Mouse (Mus musculus): ENCODE measurements around the gene Aig1. TPM values are rescaled to one million over a fixed set of nuclear protein-coding genes. Genes with fewer than 3 reads are reported as not detected.

Aig1 gene
- polyA plus RNA-seq, 1 experiment from 2014 or later = 15.6 TPM

- Histone ChIP-seq H3K36me3 (ENCODE audit: inconsistent target) (no peaks in the 10 kb centered on the region), H3K27ac (no peak overlapping the region), H3K4me3 (ENCODE audit: inconsistent target) (peak overlapping the region; percentile 27), H3K79me2 (ENCODE audit: inconsistent target) (no peaks in the 10 kb centered on the region)
- WGBS (ENCODE audit: missing documents) = 21% methylated on average over 13 of the region's 13 CpGs
Observed at GRCm38 (mm10) chr10:13869322-13870035, 699 bp upstream of the Aig1 start.

GRCm38 (mm10) chr10:13866391-13866790 is 2.4 kb downstream of the Aig1 start:
- Histone ChIP-seq H3K27ac (no peak overlapping the region), H3K36me3 (ENCODE audit: inconsistent target) (no peaks in the 10 kb centered on the region), H3K79me2 (ENCODE audit: inconsistent target) (no peaks in the 10 kb centered on the region), H3K4me3 (ENCODE audit: inconsistent target) (no peak overlapping the region)
- 36% methylated on average over 4 of the region's 4 CpGs for whole genome bisulfite sequencing (ENCODE audit: missing documents)

DNA sequence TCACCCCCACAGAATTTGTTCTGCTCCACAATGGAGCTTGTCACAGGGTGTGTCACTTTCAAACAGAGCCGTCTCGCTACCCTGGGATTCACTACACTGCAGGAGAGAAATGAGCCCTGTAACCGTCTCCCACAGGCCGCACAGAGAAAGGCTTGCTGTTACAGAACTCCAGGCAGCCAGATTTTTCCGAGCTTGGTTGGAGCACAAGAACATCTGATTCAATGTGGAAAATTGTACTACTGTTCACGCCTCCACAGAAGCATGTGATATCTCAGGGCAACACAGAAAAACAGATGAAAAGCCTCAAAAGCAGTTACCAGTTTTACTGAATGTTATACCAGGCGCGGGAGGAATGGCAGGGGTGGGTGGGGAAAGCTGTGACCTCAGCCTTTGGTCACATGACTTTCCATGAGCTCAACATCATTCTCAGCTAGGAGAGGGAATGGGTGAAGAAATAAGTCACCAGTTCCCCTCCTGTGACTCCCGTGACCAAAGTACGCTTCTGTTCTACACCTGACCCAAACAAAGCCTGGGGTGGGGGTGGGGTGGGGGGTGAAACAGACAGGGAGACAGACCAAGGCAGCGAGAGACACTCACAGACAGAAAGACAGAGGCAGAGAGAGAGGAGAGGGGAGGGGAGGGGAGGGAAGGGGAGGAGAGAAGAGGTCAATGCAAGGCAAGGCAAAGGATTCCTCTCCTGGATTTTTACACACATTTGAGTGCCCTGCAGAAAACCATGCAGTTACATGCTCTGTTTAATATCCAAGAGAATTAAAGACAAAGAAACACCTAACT is 7.5 kb downstream of the Aig1 start:
- Histone ChIP-seq H3K36me3 (ENCODE audit: inconsistent target) (no peaks in the 10 kb centered on the region), H3K4me3 (ENCODE audit: inconsistent target) (no peak overlapping the region), H3K79me2 (ENCODE audit: inconsistent target) (no peaks in the 10 kb centered on the region), H3K27ac (no peak overlapping the region)
- WGBS (ENCODE audit: missing documents) = 93% methylated on average over 11 of the region's 11 CpGs

GRCm38 (mm10) chr10:13856438-13856837 is 12.3 kb downstream of the Aig1 start:
- H3K27ac ChIP-seq = no peak overlapping the region

GRCm38 (mm10) chr10:13855969-13856368 is 12.8 kb downstream of the Aig1 start:
- WGBS (ENCODE audit: missing documents) = 99% methylated on average over 7 of the region's 7 CpGs

More at GRCm38 (mm10) chr10:13856438-13856837, 12.3 kb downstream of the Aig1 start:
- H3K4me3 ChIP-seq (ENCODE audit: inconsistent target) = no peak overlapping the region
- WGBS (ENCODE audit: missing documents) = 99% methylated on average over 7 of the region's 7 CpGs
- H3K36me3 ChIP-seq (ENCODE audit: inconsistent target) = no peaks in the 10 kb centered on the region
- H3K79me2 ChIP-seq (ENCODE audit: inconsistent target) = no peaks in the 10 kb centered on the region

GRCm38 (mm10) chr10:13855111-13855510 is 13.7 kb downstream of the Aig1 start:
- Histone ChIP-seq H3K4me3 (ENCODE audit: inconsistent target) (no peak overlapping the region), H3K27ac (no peak overlapping the region), H3K36me3 (ENCODE audit: inconsistent target) (no peaks in the 10 kb centered on the region), H3K79me2 (ENCODE audit: inconsistent target) (no peaks in the 10 kb centered on the region)
- WGBS (ENCODE audit: missing documents) = 80% methylated on average over 3 of the region's 3 CpGs

More at GRCm38 (mm10) chr10:13855969-13856368, 12.8 kb downstream of the Aig1 start:
- no peak overlapping the region for H3K4me3 ChIP-seq (ENCODE audit: inconsistent target)
- H3K27ac ChIP-seq = no peak overlapping the region
- H3K79me2 ChIP-seq (ENCODE audit: inconsistent target) = no peaks in the 10 kb centered on the region
- no peaks in the 10 kb centered on the region for H3K36me3 ChIP-seq (ENCODE audit: inconsistent target)

- H3K79me2 ChIP-seq (ENCODE audit: inconsistent target) = no peaks in the 10 kb centered on the region
- H3K27ac ChIP-seq = no peak overlapping the region
- no peak overlapping the region for H3K4me3 ChIP-seq (ENCODE audit: inconsistent target)
- no peaks in the 10 kb centered on the region for H3K36me3 ChIP-seq (ENCODE audit: inconsistent target)
- 87% methylated on average over 3 of the region's 3 CpGs for WGBS (ENCODE audit: missing documents)
Observed at GRCm38 (mm10) chr10:13850071-13850470, 18.7 kb downstream of the Aig1 start.

DNA sequence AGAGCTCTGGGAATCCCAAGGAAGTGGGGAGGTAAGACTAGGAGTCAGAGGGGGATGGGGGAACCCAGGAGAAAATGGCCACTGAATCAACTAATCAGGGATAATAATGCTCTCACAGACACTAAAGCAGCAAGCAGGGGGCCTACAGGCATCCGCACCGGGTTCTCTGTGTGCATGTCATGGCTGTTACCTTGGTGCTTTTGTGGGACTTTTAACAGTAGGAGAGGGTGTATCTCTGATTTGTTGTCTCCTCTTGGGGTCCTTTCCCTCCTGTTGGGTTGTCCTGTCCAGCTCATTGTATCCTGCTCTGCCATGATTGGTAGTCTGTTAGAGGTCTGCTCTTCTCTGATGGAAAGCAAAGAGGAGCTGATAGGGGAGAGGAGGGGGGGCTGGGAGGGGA is 19.6 kb downstream of the Aig1 start:
- Histone ChIP-seq H3K36me3 (ENCODE audit: inconsistent target) (no peaks in the 10 kb centered on the region), H3K79me2 (ENCODE audit: inconsistent target) (no peaks in the 10 kb centered on the region), H3K4me3 (ENCODE audit: inconsistent target) (no peak overlapping the region), H3K27ac (no peak overlapping the region)
- WGBS (ENCODE audit: missing documents) = 96% methylated on average over 2 of the region's 2 CpGs

DNA sequence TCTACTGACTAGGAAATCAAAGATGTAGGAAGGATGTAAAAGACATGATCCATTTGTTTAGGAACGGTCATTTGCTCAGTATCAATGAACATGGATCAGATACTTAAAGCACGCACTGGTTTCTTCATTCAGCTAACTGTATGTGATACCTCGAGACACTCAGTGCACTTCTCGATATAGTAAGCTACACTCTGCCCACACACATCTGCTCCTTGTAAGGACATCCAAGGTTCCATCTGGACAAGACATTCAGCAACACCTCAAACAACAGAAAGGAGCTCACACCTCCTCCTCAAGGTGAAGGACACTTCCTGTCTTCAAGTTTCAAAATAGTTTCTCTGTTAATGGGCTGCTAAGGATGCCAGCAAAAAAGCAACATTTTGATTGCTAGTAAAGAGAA is 23.9 kb downstream of the Aig1 start:
- 94% methylated on average over 4 of the region's 4 CpGs for WGBS (ENCODE audit: missing documents)
- H3K36me3 ChIP-seq (ENCODE audit: inconsistent target) = no peaks in the 10 kb centered on the region
- no peak overlapping the region for H3K27ac ChIP-seq
- H3K4me3 ChIP-seq (ENCODE audit: inconsistent target) = no peak overlapping the region
- H3K79me2 ChIP-seq (ENCODE audit: inconsistent target) = no peaks in the 10 kb centered on the region

DNA sequence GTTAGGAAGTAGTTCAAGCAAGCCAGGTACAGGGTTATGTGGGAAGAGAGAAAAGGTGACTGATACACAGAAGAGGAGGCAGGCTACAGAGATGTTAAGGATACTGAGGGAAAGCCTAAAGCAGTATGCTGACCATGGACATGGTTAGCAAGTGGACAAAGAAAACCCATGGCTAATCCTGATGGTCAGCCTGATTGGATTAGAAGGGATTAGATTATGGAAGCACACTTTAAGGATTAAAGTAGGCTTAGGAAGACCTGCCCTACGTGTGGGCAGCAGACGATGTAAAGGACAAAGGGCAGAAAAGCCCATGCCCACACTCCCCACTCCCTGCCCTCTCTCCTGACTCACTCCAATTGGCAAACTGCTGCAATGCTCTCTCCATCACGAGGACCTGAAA is 25.0 kb downstream of the Aig1 start:
- Histone ChIP-seq H3K27ac (no peak overlapping the region), H3K79me2 (ENCODE audit: inconsistent target) (no peaks in the 10 kb centered on the region), H3K36me3 (ENCODE audit: inconsistent target) (no peaks in the 10 kb centered on the region), H3K4me3 (ENCODE audit: inconsistent target) (no peak overlapping the region)
- 86% methylated on average over 3 of the region's 3 CpGs for WGBS (ENCODE audit: missing documents)

- WGBS (ENCODE audit: missing documents) = 93% methylated on average over 8 of the region's 8 CpGs
- Histone ChIP-seq H3K36me3 (ENCODE audit: inconsistent target) (no peaks in the 10 kb centered on the region), H3K79me2 (ENCODE audit: inconsistent target) (no peaks in the 10 kb centered on the region), H3K4me3 (ENCODE audit: inconsistent target) (no peak overlapping the region), H3K27ac (no peak overlapping the region)
Observed at GRCm38 (mm10) chr10:13842855-13843254, 25.9 kb downstream of the Aig1 start.

- WGBS (ENCODE audit: missing documents) = 95% methylated on average over 6 of the region's 6 CpGs
- H3K36me3 ChIP-seq (ENCODE audit: inconsistent target) = no peaks in the 10 kb centered on the region
Observed at GRCm38 (mm10) chr10:13838511-13839126, 30.2 kb downstream of the Aig1 start.

GRCm38 (mm10) chr10:13837709-13838456 is 30.9 kb downstream of the Aig1 start:
- Histone ChIP-seq H3K4me3 (ENCODE audit: inconsistent target) (no peak overlapping the region), H3K27ac (0 out of 2 replicates have a peak overlapping the region, but pooled peaks have one; percentile 0), H3K36me3 (ENCODE audit: inconsistent target) (no peaks in the 10 kb centered on the region), H3K79me2 (ENCODE audit: inconsistent target) (no peaks in the 10 kb centered on the region)
- WGBS (ENCODE audit: missing documents) = 76% methylated on average over 21 of the region's 21 CpGs

More at GRCm38 (mm10) chr10:13838511-13839126, 30.2 kb downstream of the Aig1 start:
- Histone ChIP-seq H3K79me2 (ENCODE audit: inconsistent target) (no peaks in the 10 kb centered on the region), H3K4me3 (ENCODE audit: inconsistent target) (no peak overlapping the region), H3K27ac (no peak overlapping the region)

DNA sequence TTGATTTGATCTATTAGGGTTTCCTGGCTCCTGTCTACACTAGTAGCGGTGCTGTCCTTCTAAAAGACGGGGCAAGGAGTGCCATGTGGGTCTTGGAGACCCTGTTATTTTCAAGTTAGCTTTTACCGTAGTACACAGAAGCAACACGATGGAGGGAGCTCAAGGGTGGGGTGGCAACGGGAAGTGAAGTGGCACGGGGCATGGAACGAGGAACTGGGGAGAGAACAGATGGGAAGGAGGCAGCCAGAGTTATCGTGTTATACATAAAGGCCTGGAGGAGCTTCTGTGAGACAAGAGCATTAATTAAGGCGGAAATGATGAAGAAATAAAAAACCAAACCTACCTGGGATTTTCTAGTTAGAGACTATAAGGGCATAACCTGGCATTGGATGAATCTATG is 31.8 kb downstream of the Aig1 start:
- Histone ChIP-seq H3K4me3 (ENCODE audit: inconsistent target) (no peak overlapping the region), H3K27ac (no peak overlapping the region), H3K36me3 (ENCODE audit: inconsistent target) (no peaks in the 10 kb centered on the region), H3K79me2 (ENCODE audit: inconsistent target) (no peaks in the 10 kb centered on the region)
- WGBS (ENCODE audit: missing documents) = 58% methylated on average over 9 of the region's 9 CpGs
